Mouse (Mus musculus): ENCODE data around the gene Slc24a2. TPM values are rescaled to one million over a fixed set of nuclear protein-coding genes. Genes with fewer than 3 reads are reported as not detected.

Gene Slc24a2
- polyA plus RNA-seq, 1 experiment: not detected

GRCm38 (mm10) chr4:87093612-87094011 lies 136.7 kb downstream of the Slc24a2 start:
- TF ChIP-seq MYOG (IDR thresholded peaks at IDR 0.05; ENCODE audit: control insufficient read depth, extremely low read depth, insufficient read length) (no peak), MAX (IDR thresholded peaks at IDR 0.05) (no peak)
- Histone ChIP-seq H3K27me3 (ENCODE audit: control insufficient read depth, insufficient read depth, insufficient read length) (no peaks in the 10 kb centered on the region), H3K36me3 (ENCODE audit: control insufficient read depth, insufficient read depth) (no peaks in the 10 kb centered on the region), H3K4me3 (ENCODE audit: insufficient read depth, poor library complexity, severe bottlenecking) (no peak overlapping the region), H3K79me3 (ENCODE audit: low read depth) (no peaks in the 10 kb centered on the region), H3ac (ENCODE audit: control insufficient read depth, insufficient read length, low read depth) (no peak overlapping the region), H3K79me2 (ENCODE audit: control insufficient read depth, insufficient read depth) (no peaks in the 10 kb centered on the region)

DNA sequence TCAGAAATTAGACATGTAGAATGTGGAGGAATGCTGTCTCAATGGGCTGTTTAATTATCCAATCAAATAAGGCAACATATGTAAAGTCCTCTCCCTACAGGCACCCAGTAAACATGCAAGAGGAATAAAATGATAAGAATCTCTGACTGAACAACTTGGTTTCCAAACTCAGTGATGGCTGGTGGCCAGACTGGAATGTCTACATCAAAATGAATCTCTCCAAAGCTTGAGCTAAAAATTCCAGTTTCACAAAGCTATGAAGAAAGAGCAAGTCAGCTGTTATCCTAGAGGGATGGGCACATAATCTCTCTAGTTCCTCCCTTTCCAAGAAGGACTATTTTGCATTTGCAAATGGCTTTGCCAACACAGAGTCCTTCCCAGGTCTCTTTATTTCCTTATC lies 139.4 kb downstream of the Slc24a2 start:
- Histone ChIP-seq H3K36me3 (ENCODE audit: control insufficient read depth, insufficient read depth) (no peaks in the 10 kb centered on the region), H3K27me3 (ENCODE audit: control insufficient read depth, insufficient read depth, insufficient read length) (no peaks in the 10 kb centered on the region), H3K79me3 (ENCODE audit: low read depth) (no peaks in the 10 kb centered on the region), H3K4me3 (ENCODE audit: insufficient read depth, poor library complexity, severe bottlenecking) (no peak overlapping the region), H3ac (ENCODE audit: control insufficient read depth, insufficient read length, low read depth) (no peak overlapping the region), H3K79me2 (ENCODE audit: control insufficient read depth, insufficient read depth) (no peaks in the 10 kb centered on the region)
- TF ChIP-seq CTCF (IDR thresholded peaks at IDR 0.05; ENCODE audit: control insufficient read depth, insufficient read depth, insufficient read length): no peak
- no peak for TF ChIP-seq MYOD1 (IDR thresholded peaks at IDR 0.05; ENCODE audit: control insufficient read depth, insufficient read length, low read depth)
- no peak for TF ChIP-seq MAX (IDR thresholded peaks at IDR 0.05)

DNA sequence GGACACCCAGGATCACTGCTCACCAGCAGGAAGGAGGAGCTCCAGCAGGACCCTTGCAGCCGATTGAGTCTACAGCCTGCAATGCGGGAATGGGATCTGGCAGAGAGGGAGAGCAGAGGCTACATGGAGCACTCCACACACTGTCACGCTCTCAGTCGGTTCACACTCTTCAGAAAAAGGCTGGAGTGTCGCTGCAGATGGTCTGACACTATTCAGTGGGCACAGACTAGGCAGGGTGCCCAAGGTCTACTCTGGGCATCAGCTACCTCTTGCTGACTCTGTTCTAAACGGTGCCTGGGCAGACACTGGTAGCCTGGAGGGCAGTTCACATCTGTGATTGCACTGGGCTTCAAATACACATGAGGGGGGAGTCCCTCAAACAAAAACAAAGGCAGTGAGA lies 141.6 kb downstream of the Slc24a2 start:
- H3K27me3 ChIP-seq (ENCODE audit: control insufficient read depth, insufficient read depth, insufficient read length): no peaks in the 10 kb centered on the region
- no peaks in the 10 kb centered on the region for H3K36me3 ChIP-seq (ENCODE audit: control insufficient read depth, insufficient read depth)
- no peaks in the 10 kb centered on the region for H3K79me3 ChIP-seq (ENCODE audit: low read depth)
- TF ChIP-seq CEBPB (IDR thresholded peaks at IDR 0.05; ENCODE audit: low read depth): no peak
- TF ChIP-seq FOSL1 (IDR thresholded peaks at IDR 0.05; ENCODE audit: insufficient read depth, low read length, poor library complexity, severe bottlenecking): no peak
- no peak for TF ChIP-seq MAX (IDR thresholded peaks at IDR 0.05)
- no peak for TF ChIP-seq MYOG (IDR thresholded peaks at IDR 0.05; ENCODE audit: control insufficient read depth, extremely low read depth, insufficient read length)
- no peak for TF ChIP-seq CTCF (IDR thresholded peaks at IDR 0.05; ENCODE audit: control insufficient read depth, insufficient read depth, insufficient read length)
- TF ChIP-seq USF1 (IDR thresholded peaks at IDR 0.05; ENCODE audit: low read depth): no peak
- no peak for TF ChIP-seq MYOD1 (IDR thresholded peaks at IDR 0.05; ENCODE audit: control insufficient read depth, insufficient read length, low read depth)
- no peak overlapping the region for H3K4me3 ChIP-seq (ENCODE audit: insufficient read depth, poor library complexity, severe bottlenecking)
- H3ac ChIP-seq (ENCODE audit: control insufficient read depth, insufficient read length, low read depth): no peak overlapping the region
- H3K79me2 ChIP-seq (ENCODE audit: control insufficient read depth, insufficient read depth): no peaks in the 10 kb centered on the region

DNA sequence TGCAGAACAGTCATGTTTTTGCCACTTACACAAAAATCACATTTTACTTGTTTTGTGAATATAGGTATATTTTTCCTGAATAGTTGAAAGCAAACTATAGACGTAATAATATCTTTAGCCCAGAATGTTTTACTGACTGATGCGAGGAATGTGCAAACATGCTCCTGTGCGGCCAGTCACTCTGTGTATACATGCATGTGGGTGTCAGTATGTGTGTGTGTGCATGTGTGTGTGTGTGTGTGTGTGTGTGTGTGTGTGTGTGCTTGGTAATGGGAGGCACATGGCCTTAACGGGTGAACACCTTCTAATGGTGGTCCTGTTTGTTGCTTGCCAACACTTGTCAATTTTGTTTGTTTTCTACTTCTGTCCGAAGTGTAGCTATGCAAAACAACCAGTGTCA lies 142.7 kb downstream of the Slc24a2 start:
- TF ChIP-seq USF1 (IDR thresholded peaks at IDR 0.05; ENCODE audit: low read depth) (no peak), CTCF (IDR thresholded peaks at IDR 0.05; ENCODE audit: control insufficient read depth, insufficient read depth, insufficient read length) (no peak), CEBPB (IDR thresholded peaks at IDR 0.05; ENCODE audit: low read depth) (no peak), MYOD1 (IDR thresholded peaks at IDR 0.05; ENCODE audit: control insufficient read depth, insufficient read length, low read depth) (no peak), MAX (IDR thresholded peaks at IDR 0.05) (no peak), MYOG (IDR thresholded peaks at IDR 0.05; ENCODE audit: control insufficient read depth, extremely low read depth, insufficient read length) (no peak), FOSL1 (IDR thresholded peaks at IDR 0.05; ENCODE audit: insufficient read depth, low read length, poor library complexity, severe bottlenecking) (no peak)
- Histone ChIP-seq H3K27me3 (ENCODE audit: control insufficient read depth, insufficient read depth, insufficient read length) (no peaks in the 10 kb centered on the region), H3ac (ENCODE audit: control insufficient read depth, insufficient read length, low read depth) (no peak overlapping the region), H3K79me3 (ENCODE audit: low read depth) (no peaks in the 10 kb centered on the region), H3K79me2 (ENCODE audit: control insufficient read depth, insufficient read depth) (no peaks in the 10 kb centered on the region), H3K4me3 (ENCODE audit: insufficient read depth, poor library complexity, severe bottlenecking) (no peak overlapping the region), H3K36me3 (ENCODE audit: control insufficient read depth, insufficient read depth) (no peaks in the 10 kb centered on the region)

DNA sequence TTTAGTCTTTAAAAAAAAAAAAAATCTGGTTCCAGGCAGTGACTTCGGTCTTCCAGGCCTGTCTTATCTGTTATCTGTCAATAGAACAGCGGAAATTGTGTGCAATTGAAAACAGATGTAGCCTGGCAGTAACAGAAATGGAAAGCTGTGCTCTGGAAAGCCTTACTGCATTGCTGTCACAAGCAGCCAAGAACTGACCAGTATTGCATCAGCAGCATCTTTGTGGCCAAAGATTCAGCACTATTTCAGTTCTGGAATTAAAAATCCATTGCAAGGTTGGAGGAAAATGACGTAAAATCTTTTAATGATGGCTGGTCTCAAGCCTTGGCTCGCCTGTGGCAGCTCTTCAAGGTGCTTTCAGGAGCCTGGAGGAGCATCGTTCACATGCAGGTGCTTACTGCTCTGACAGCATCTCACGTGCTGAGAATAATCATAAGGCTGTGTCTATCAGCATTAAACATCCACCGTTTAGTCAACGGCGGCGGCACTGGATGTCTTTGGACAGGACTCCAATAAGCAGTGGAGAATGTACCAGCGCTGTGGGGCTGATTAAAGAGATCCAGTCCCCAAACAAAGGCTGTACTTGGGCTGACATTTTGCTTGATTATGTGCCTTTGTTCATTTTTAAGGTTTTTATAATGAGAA lies 143.2 kb downstream of the Slc24a2 start:
- no peaks in the 10 kb centered on the region for H3K79me3 ChIP-seq (ENCODE audit: low read depth)
- no peaks in the 10 kb centered on the region for H3K36me3 ChIP-seq (ENCODE audit: control insufficient read depth, insufficient read depth)
- TF ChIP-seq CTCF (IDR thresholded peaks at IDR 0.05; ENCODE audit: control insufficient read depth, insufficient read depth, insufficient read length) (no peak), MYOD1 (IDR thresholded peaks at IDR 0.05; ENCODE audit: control insufficient read depth, insufficient read length, low read depth) (no peak), MAX (IDR thresholded peaks at IDR 0.05) (no peak), USF1 (IDR thresholded peaks at IDR 0.05; ENCODE audit: low read depth) (no peak), CEBPB (IDR thresholded peaks at IDR 0.05; ENCODE audit: low read depth) (no peak), MYOG (IDR thresholded peaks at IDR 0.05; ENCODE audit: control insufficient read depth, extremely low read depth, insufficient read length) (no peak), FOSL1 (IDR thresholded peaks at IDR 0.05; ENCODE audit: insufficient read depth, low read length, poor library complexity, severe bottlenecking) (no peak)
- H3K79me2 ChIP-seq (ENCODE audit: control insufficient read depth, insufficient read depth): no peaks in the 10 kb centered on the region
- no peak overlapping the region for H3ac ChIP-seq (ENCODE audit: control insufficient read depth, insufficient read length, low read depth)
- no peak overlapping the region for H3K4me3 ChIP-seq (ENCODE audit: insufficient read depth, poor library complexity, severe bottlenecking)
- H3K27me3 ChIP-seq (ENCODE audit: control insufficient read depth, insufficient read depth, insufficient read length): no peaks in the 10 kb centered on the region

DNA sequence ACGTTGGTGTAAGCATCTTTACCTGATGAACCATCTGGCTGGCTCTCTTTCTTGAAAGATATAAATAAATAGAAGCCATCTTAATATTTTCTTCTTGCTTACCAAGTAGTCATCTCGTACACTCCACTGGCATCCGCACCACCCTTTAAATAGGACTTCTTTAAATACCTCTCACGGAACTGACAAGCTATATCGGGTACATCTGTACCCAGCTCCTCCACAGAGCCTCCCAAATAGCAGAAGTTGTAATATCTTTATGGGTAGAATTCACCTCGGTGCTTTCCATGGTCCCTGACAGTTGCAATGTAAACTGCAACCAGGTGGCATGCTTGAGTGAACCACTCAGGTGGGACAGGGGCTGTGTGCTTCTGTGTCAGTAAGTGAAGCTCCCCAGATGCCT lies 149.0 kb downstream of the Slc24a2 start:
- H3K36me3 ChIP-seq (ENCODE audit: control insufficient read depth, insufficient read depth): no peaks in the 10 kb centered on the region
- H3K79me2 ChIP-seq (ENCODE audit: control insufficient read depth, insufficient read depth): no peaks in the 10 kb centered on the region
- TF ChIP-seq CEBPB (IDR thresholded peaks at IDR 0.05; ENCODE audit: low read depth): no peak
- no peak for TF ChIP-seq MYOD1 (IDR thresholded peaks at IDR 0.05; ENCODE audit: control insufficient read depth, insufficient read length, low read depth)
- TF ChIP-seq CTCF (IDR thresholded peaks at IDR 0.05; ENCODE audit: control insufficient read depth, insufficient read depth, insufficient read length): no peak
- TF ChIP-seq MYOG (IDR thresholded peaks at IDR 0.05; ENCODE audit: control insufficient read depth, extremely low read depth, insufficient read length): no peak
- TF ChIP-seq MAX (IDR thresholded peaks at IDR 0.05): no peak
- no peak for TF ChIP-seq FOSL1 (IDR thresholded peaks at IDR 0.05; ENCODE audit: insufficient read depth, low read length, poor library complexity, severe bottlenecking)
- no peaks in the 10 kb centered on the region for H3K27me3 ChIP-seq (ENCODE audit: control insufficient read depth, insufficient read depth, insufficient read length)
- H3K79me3 ChIP-seq (ENCODE audit: low read depth): no peaks in the 10 kb centered on the region
- no peak overlapping the region for H3ac ChIP-seq (ENCODE audit: control insufficient read depth, insufficient read length, low read depth)
- H3K4me3 ChIP-seq (ENCODE audit: insufficient read depth, poor library complexity, severe bottlenecking): no peak overlapping the region
